Mouse (Mus musculus): ENCODE measurements around the gene Hmgcs2. TPM values are rescaled to one million over a fixed set of nuclear protein-coding genes. Genes with fewer than 3 reads are reported as not detected.

Gene Hmgcs2
- total and polyA plus RNA-seq, 3 experiments = not detected

- Histone ChIP-seq H3K27ac (ENCODE audit: insufficient read depth, low read depth) (no peak overlapping the region), H3K79me2 (replicated peaks; ENCODE audit: control insufficient read depth, extremely low read depth, insufficient read depth, poor library complexity, severe bottlenecking) (peaks cover 55% of the 10 kb centered on the region), H3K27me3 (replicated peaks) (no peaks in the 10 kb centered on the region), H3K36me3 (replicated peaks in 1 of 2; ENCODE audit: control insufficient read depth in 1 of 2, insufficient read depth in 1 of 2, low read length in 1 of 2) (peaks cover 55 to 67% of the 10 kb centered on the region in 2 experiments), H3K9ac (ENCODE audit: insufficient read depth, low read depth) (no peak overlapping the region), H3K4me3 (replicated peaks in 1 of 3; ENCODE audit: low read depth in 2 of 3, low read length in 2 of 3, poor library complexity in 1 of 3) (no peak overlapping the region), H3K9me3 (replicated peaks; ENCODE audit: low read length) (no peaks in the 10 kb centered on the region), H3K4me2 (ENCODE audit: insufficient read depth, low read depth, poor library complexity, severe bottlenecking) (no peak overlapping the region), H3K4me1 (ENCODE audit: control insufficient read depth in 1 of 2, insufficient read depth in 2 of 2) (peaks cover 7 to 17% of the 10 kb centered on the region in 2 experiments)
- dilution Hi-C loops (cut with MboI; ENCODE audit: extremely low pct_ligation_motif_present, extremely low pct_unique_long_range_greater_than_20kb, low sequenced_read_pairs) (no loop called here), in situ Hi-C loops (cut with MboI; ENCODE audit: low pct_ligation_motif_present, low pct_unique_long_range_greater_than_20kb, low sequenced_read_pairs) (loop anchor here (25.0 kb wide), 1 partner anchor 572 kb away; no protein-coding TSS in a partner anchor)
- TF ChIP-seq TBP (conservative IDR thresholded peaks at IDR 0.05; ENCODE audit: low read depth, low read length) = no peak
- TF ChIP-seq TCF12 (IDR thresholded peaks at IDR 0.05; ENCODE audit: low read depth, low read length) = no peak
- no peak for TF ChIP-seq MEF2A (IDR thresholded peaks at IDR 0.05; ENCODE audit: borderline replicate concordance, low read depth, low read length)
- TF ChIP-seq MAZ (IDR thresholded peaks at IDR 0.05; ENCODE audit: low read depth, low read length) = no peak
- DNase-seq (ENCODE audit: extremely low read depth) = no peak
These were observed 53.8 kb downstream of the Hmgcs2 start for GRCm38 (mm10) chr3:98334010-98334409.

- H3K36me3 ChIP-seq (replicated peaks in 1 of 2; ENCODE audit: control insufficient read depth in 1 of 2, insufficient read depth in 1 of 2, low read length in 1 of 2) = peaks cover 44 to 54% of the 10 kb centered on the region in 2 experiments
- H3K4me2 ChIP-seq (ENCODE audit: insufficient read depth, low read depth, poor library complexity, severe bottlenecking) = peak overlapping the region; percentile 95
- H3K4me1 ChIP-seq (ENCODE audit: control insufficient read depth in 1 of 2, insufficient read depth in 2 of 2) = peaks cover 7 to 21% of the 10 kb centered on the region in 2 experiments
- no peak overlapping the region for H3K9ac ChIP-seq (ENCODE audit: insufficient read depth, low read depth)
- in situ Hi-C loops (cut with MboI; ENCODE audit: low pct_ligation_motif_present, low pct_unique_long_range_greater_than_20kb, low sequenced_read_pairs) = loop anchor here (25.0 kb wide), 1 partner anchor 573 kb away; no protein-coding TSS in a partner anchor
- peak overlapping the region in 1 of 3 experiments; percentile 75 for H3K4me3 ChIP-seq (replicated peaks in 1 of 3; ENCODE audit: low read depth in 2 of 3, low read length in 2 of 3, poor library complexity in 1 of 3)
- no peaks in the 10 kb centered on the region for H3K27me3 ChIP-seq (replicated peaks)
- dilution Hi-C loops (cut with MboI; ENCODE audit: extremely low pct_ligation_motif_present, extremely low pct_unique_long_range_greater_than_20kb, low sequenced_read_pairs) = no loop called here
- H3K9me3 ChIP-seq (replicated peaks; ENCODE audit: low read length) = no peaks in the 10 kb centered on the region
- peak overlapping the region; percentile 80 for H3K27ac ChIP-seq (ENCODE audit: insufficient read depth, low read depth)
- DNase-seq (ENCODE audit: extremely low read depth) = peak; percentile 59
- H3K79me2 ChIP-seq (replicated peaks; ENCODE audit: control insufficient read depth, extremely low read depth, insufficient read depth, poor library complexity, severe bottlenecking) = peaks cover 60% of the 10 kb centered on the region
- no peak for TF ChIP-seq UBTF (IDR thresholded peaks at IDR 0.05; ENCODE audit: low read depth, low read length)
- peak; percentile 42; the same call in 1 of the 2 replicates for TF ChIP-seq CHD2 (IDR thresholded peaks at IDR 0.05; ENCODE audit: low read length)
- peak; percentile 72 for TF ChIP-seq ZNF384 (IDR thresholded peaks at IDR 0.05; ENCODE audit: low read depth, low read length)
- peak; percentile 13; the same call in 1 of the 2 replicates for TF ChIP-seq EP300 (IDR thresholded peaks at IDR 0.05; ENCODE audit: low read length)
These were observed 55.1 kb downstream of the Hmgcs2 start for GRCm38 (mm10) chr3:98335331-98335730.

GRCm38 (mm10) chr3:98335886-98336285 is 55.7 kb downstream of the Hmgcs2 start:
- H3K36me3 ChIP-seq (replicated peaks in 1 of 2; ENCODE audit: control insufficient read depth in 1 of 2, insufficient read depth in 1 of 2, low read length in 1 of 2) = peaks cover 39 to 50% of the 10 kb centered on the region in 2 experiments
- H3K27ac ChIP-seq (ENCODE audit: insufficient read depth, low read depth) = peak overlapping the region; percentile 80
- H3K4me3 ChIP-seq (replicated peaks in 1 of 3; ENCODE audit: low read depth in 2 of 3, low read length in 2 of 3, poor library complexity in 1 of 3) = peak overlapping the region; percentile 75 to 97 (median 75)
- dilution Hi-C loops (cut with MboI; ENCODE audit: extremely low pct_ligation_motif_present, extremely low pct_unique_long_range_greater_than_20kb, low sequenced_read_pairs) (no loop called here), in situ Hi-C loops (cut with MboI; ENCODE audit: low pct_ligation_motif_present, low pct_unique_long_range_greater_than_20kb, low sequenced_read_pairs) (loop anchor here (25.0 kb wide), 1 partner anchor 574 kb away; no protein-coding TSS in a partner anchor)
- peak; percentile 82 for DNase-seq (ENCODE audit: extremely low read depth)
- no peaks in the 10 kb centered on the region for H3K9me3 ChIP-seq (replicated peaks; ENCODE audit: low read length)
- H3K4me2 ChIP-seq (ENCODE audit: insufficient read depth, low read depth, poor library complexity, severe bottlenecking) = peak overlapping the region; percentile 95
- H3K4me1 ChIP-seq (ENCODE audit: control insufficient read depth in 1 of 2, insufficient read depth in 2 of 2) = peaks cover 7 to 22% of the 10 kb centered on the region in 2 experiments
- H3K9ac ChIP-seq (ENCODE audit: insufficient read depth, low read depth) = peak overlapping the region; percentile 94
- H3K79me2 ChIP-seq (replicated peaks; ENCODE audit: control insufficient read depth, extremely low read depth, insufficient read depth, poor library complexity, severe bottlenecking) = peaks cover 60% of the 10 kb centered on the region
- H3K27me3 ChIP-seq (replicated peaks) = no peaks in the 10 kb centered on the region
- TF ChIP-seq ZC3H11A (IDR thresholded peaks at IDR 0.05; ENCODE audit: low read depth, low read length) = no peak
- TF ChIP-seq ELF1 (IDR thresholded peaks at IDR 0.05; ENCODE audit: low read depth, low read length) = no peak
- TF ChIP-seq ZKSCAN1 (IDR thresholded peaks at IDR 0.05; ENCODE audit: borderline replicate concordance, low read depth, low read length) = no peak
- TF ChIP-seq CHD2 (IDR thresholded peaks at IDR 0.05; ENCODE audit: low read length) = no peak
- TF ChIP-seq PAX5 (IDR thresholded peaks at IDR 0.05; ENCODE audit: low read length) = no peak
- no peak for TF ChIP-seq KAT2A (IDR thresholded peaks at IDR 0.05; ENCODE audit: insufficient replicate concordance, low read length)
- no peak for TF ChIP-seq CHD1 (IDR thresholded peaks at IDR 0.05; ENCODE audit: low read depth, low read length)
- TF ChIP-seq IRF4 (IDR thresholded peaks at IDR 0.05; ENCODE audit: low read depth, low read length) = peak; percentile 66
- TF ChIP-seq GABPA (IDR thresholded peaks at IDR 0.05; ENCODE audit: insufficient replicate concordance, low read depth, low read length) = no peak
- no peak for TF ChIP-seq NELFE (IDR thresholded peaks at IDR 0.05; ENCODE audit: low read depth, low read length)
- TF ChIP-seq MAZ (IDR thresholded peaks at IDR 0.05; ENCODE audit: low read depth, low read length) = no peak
- TF ChIP-seq JUND (conservative IDR thresholded peaks at IDR 0.05; ENCODE audit: low read depth, low read length) = no peak
- peak; percentile 88; the same call in 1 of the 2 replicates for TF ChIP-seq UBTF (IDR thresholded peaks at IDR 0.05; ENCODE audit: low read depth, low read length)
- TF ChIP-seq SMC3 (IDR thresholded peaks at IDR 0.05; ENCODE audit: low read depth, low read length) = no peak
- TF ChIP-seq TBP (conservative IDR thresholded peaks at IDR 0.05; ENCODE audit: low read depth, low read length) = 0 out of 2 replicates have a peak, but pooled peaks have one; percentile 14
- TF ChIP-seq E2F4 (IDR thresholded peaks at IDR 0.05; ENCODE audit: insufficient replicate concordance, low read depth, low read length) = no peak
- TF ChIP-seq NRF1 (IDR thresholded peaks at IDR 0.05; ENCODE audit: low read depth, low read length) = no peak
- TF ChIP-seq EP300 (IDR thresholded peaks at IDR 0.05; ENCODE audit: low read length) = peak; percentile 43; the same call in 1 of the 2 replicates
- TF ChIP-seq POLR2A (IDR thresholded peaks at IDR 0.05; ENCODE audit: low read depth, low read length) = no peak; the same call in 1 of the 2 replicates
- TF ChIP-seq JUN (IDR thresholded peaks at IDR 0.05; ENCODE audit: insufficient read depth, low read depth, low read length) = no peak
- no peak for TF ChIP-seq MEF2A (IDR thresholded peaks at IDR 0.05; ENCODE audit: borderline replicate concordance, low read depth, low read length)
- TF ChIP-seq POLR2AphosphoS2 (IDR thresholded peaks at IDR 0.05; ENCODE audit: low read depth, low read length) = no peak

Data from CH12.LX (cell line).